Mouse (Mus musculus): Measurements from ENCODE around the gene Tppp3. TPM values are rescaled to one million over a fixed set of nuclear protein-coding genes. Genes with fewer than 3 reads are reported as not detected.
A peak's percentile ranks its signal among the peaks of the same experiment; 100 is the strongest.

Gene Tppp3
- polyA plus RNA-seq, 1 experiment from 2014 or later, result 11.6 TPM

GRCm38 (mm10) chr8:105496439-105497180 lies 25.3 kb upstream of the Tppp3 start, which contains the start of gene Zdhhc1:
Gene Zdhhc1, minus strand, starts transcription at chr8:105496902.
- no peaks in the 10 kb centered on the region for H3K27me3 ChIP-seq (ENCODE audit: control insufficient read depth, insufficient read depth, low read length)
- peak within 1 kb of the TSS; percentile 36 to 56 for H3K27ac ChIP-seq (replicated peaks in 1 of 2; ENCODE audit: control insufficient read depth in 1 of 2, insufficient read depth in 1 of 2, low read depth in 2 of 2, low read length in 2 of 2)
- no peaks in the 10 kb centered on the region for H3K36me3 ChIP-seq (ENCODE audit: control insufficient read depth, insufficient read depth, low read length)
- H3K9ac ChIP-seq (ENCODE audit: low read length), result peak within 1 kb of the TSS; percentile 91
- H3K4me1 ChIP-seq (ENCODE audit: control insufficient read depth in 2 of 2, insufficient read depth in 2 of 2, low read length in 2 of 2), result peaks cover 4 to 13% of the 10 kb centered on the region in 2 experiments
- peak within 1 kb of the TSS; percentile 89 to 91 for H3K4me3 ChIP-seq (ENCODE audit: control insufficient read depth in 1 of 2, insufficient read depth in 1 of 2, low read depth in 1 of 2, low read length in 2 of 2)
- H3K9me3 ChIP-seq (ENCODE audit: control insufficient read depth, low read length), result no peaks in the 10 kb centered on the region
- WGBS, result under 1% methylated on average over 68 of the region's 68 CpGs
- peak; percentile 79 for ATAC-seq (ENCODE audit: insufficient number of reproducible peaks, insufficient read depth, low FRiP score, low read depth)
- H3K4me2 ChIP-seq (ENCODE audit: low read length), result peak within 1 kb of the TSS; percentile 88

GRCm38 (mm10) chr8:105495350-105496302 lies 24.3 kb upstream of the Tppp3 start:
- Histone ChIP-seq H3K4me3 (ENCODE audit: control insufficient read depth in 1 of 2, insufficient read depth in 1 of 2, low read depth in 1 of 2, low read length in 2 of 2) (peak overlapping the region; percentile 89 to 91), H3K27me3 (ENCODE audit: control insufficient read depth, insufficient read depth, low read length) (no peaks in the 10 kb centered on the region), H3K9me3 (ENCODE audit: control insufficient read depth, low read length) (no peaks in the 10 kb centered on the region), H3K27ac (replicated peaks in 1 of 2; ENCODE audit: control insufficient read depth in 1 of 2, insufficient read depth in 1 of 2, low read depth in 2 of 2, low read length in 2 of 2) (peak overlapping the region in 1 of 2 experiments; percentile 14; a peak in 2 of 4 replicates), H3K4me1 (ENCODE audit: control insufficient read depth in 2 of 2, insufficient read depth in 2 of 2, low read length in 2 of 2) (peaks cover 6 to 17% of the 10 kb centered on the region in 2 experiments), H3K4me2 (ENCODE audit: low read length) (peak overlapping the region; percentile 88), H3K9ac (ENCODE audit: low read length) (peak overlapping the region; percentile 91), H3K36me3 (ENCODE audit: control insufficient read depth, insufficient read depth, low read length) (no peaks in the 10 kb centered on the region)
- 45% methylated on average over 17 of the region's 17 CpGs for WGBS
- ATAC-seq (ENCODE audit: insufficient number of reproducible peaks, insufficient read depth, low FRiP score, low read depth), result no peak

- WGBS, result 71% methylated on average over 3 of the region's 3 CpGs
- H3K9me3 ChIP-seq (ENCODE audit: control insufficient read depth, low read length), result no peaks in the 10 kb centered on the region
- no peak overlapping the region for H3K9ac ChIP-seq (ENCODE audit: low read length)
- no peak overlapping the region for H3K4me2 ChIP-seq (ENCODE audit: low read length)
- H3K4me1 ChIP-seq (ENCODE audit: control insufficient read depth in 2 of 2, insufficient read depth in 2 of 2, low read length in 2 of 2), result peaks cover 6 to 25% of the 10 kb centered on the region in 2 experiments
- H3K36me3 ChIP-seq (ENCODE audit: control insufficient read depth, insufficient read depth, low read length), result no peaks in the 10 kb centered on the region
- H3K27me3 ChIP-seq (ENCODE audit: control insufficient read depth, insufficient read depth, low read length), result no peaks in the 10 kb centered on the region
- H3K27ac ChIP-seq (replicated peaks in 1 of 2; ENCODE audit: control insufficient read depth in 1 of 2, insufficient read depth in 1 of 2, low read depth in 2 of 2, low read length in 2 of 2), result no peak overlapping the region; a peak in 1 of 4 replicates
- ATAC-seq (ENCODE audit: insufficient number of reproducible peaks, insufficient read depth, low FRiP score, low read depth), result no peak
- H3K4me3 ChIP-seq (ENCODE audit: control insufficient read depth in 1 of 2, insufficient read depth in 1 of 2, low read depth in 1 of 2, low read length in 2 of 2), result no peak overlapping the region
Observed at GRCm38 (mm10) chr8:105494566-105494965, 23.2 kb upstream of the Tppp3 start.

GRCm38 (mm10) chr8:105493495-105493894 lies 22.2 kb upstream of the Tppp3 start:
- H3K4me1 ChIP-seq (ENCODE audit: control insufficient read depth in 2 of 2, insufficient read depth in 2 of 2, low read length in 2 of 2), result peaks cover 6 to 25% of the 10 kb centered on the region in 2 experiments
- H3K9ac ChIP-seq (ENCODE audit: low read length), result no peak overlapping the region
- no peaks in the 10 kb centered on the region for H3K9me3 ChIP-seq (ENCODE audit: control insufficient read depth, low read length)
- no peak overlapping the region for H3K4me2 ChIP-seq (ENCODE audit: low read length)
- H3K36me3 ChIP-seq (ENCODE audit: control insufficient read depth, insufficient read depth, low read length), result no peaks in the 10 kb centered on the region
- no peaks in the 10 kb centered on the region for H3K27me3 ChIP-seq (ENCODE audit: control insufficient read depth, insufficient read depth, low read length)
- ATAC-seq (ENCODE audit: insufficient number of reproducible peaks, insufficient read depth, low FRiP score, low read depth), result no peak
- 34% methylated on average over 3 of the region's 3 CpGs for WGBS
- H3K4me3 ChIP-seq (ENCODE audit: control insufficient read depth in 1 of 2, insufficient read depth in 1 of 2, low read depth in 1 of 2, low read length in 2 of 2), result no peak overlapping the region
- no peak overlapping the region for H3K27ac ChIP-seq (replicated peaks in 1 of 2; ENCODE audit: control insufficient read depth in 1 of 2, insufficient read depth in 1 of 2, low read depth in 2 of 2, low read length in 2 of 2)

GRCm38 (mm10) chr8:105489281-105489680 lies 18.0 kb upstream of the Tppp3 start:
- no peaks in the 10 kb centered on the region for H3K27me3 ChIP-seq (ENCODE audit: control insufficient read depth, insufficient read depth, low read length)
- WGBS, result 46% methylated on average over 1 of the region's 1 CpGs
- H3K4me1 ChIP-seq (ENCODE audit: control insufficient read depth in 2 of 2, insufficient read depth in 2 of 2, low read length in 2 of 2), result peaks cover 2 to 12% of the 10 kb centered on the region in 2 experiments
- no peaks in the 10 kb centered on the region for H3K9me3 ChIP-seq (ENCODE audit: control insufficient read depth, low read length)
- ATAC-seq (ENCODE audit: insufficient number of reproducible peaks, insufficient read depth, low FRiP score, low read depth), result no peak
- no peak overlapping the region for H3K9ac ChIP-seq (ENCODE audit: low read length)
- no peak overlapping the region for H3K27ac ChIP-seq (replicated peaks in 1 of 2; ENCODE audit: control insufficient read depth in 1 of 2, insufficient read depth in 1 of 2, low read depth in 2 of 2, low read length in 2 of 2)
- no peak overlapping the region for H3K4me3 ChIP-seq (ENCODE audit: control insufficient read depth in 1 of 2, insufficient read depth in 1 of 2, low read depth in 1 of 2, low read length in 2 of 2)
- no peak overlapping the region for H3K4me2 ChIP-seq (ENCODE audit: low read length)
- peaks cover 10% of the 10 kb centered on the region; the same call in 1 of the 2 replicates for H3K36me3 ChIP-seq (ENCODE audit: control insufficient read depth, insufficient read depth, low read length)

- WGBS, result 56% methylated on average over 3 of the region's 3 CpGs
- no peaks in the 10 kb centered on the region for H3K9me3 ChIP-seq (ENCODE audit: control insufficient read depth, low read length)
Observed at GRCm38 (mm10) chr8:105488082-105488481, 16.8 kb upstream of the Tppp3 start.

GRCm38 (mm10) chr8:105484392-105484791 lies 13.1 kb upstream of the Tppp3 start:
- Histone ChIP-seq H3K4me2 (ENCODE audit: low read length) (no peak overlapping the region), H3K9me3 (ENCODE audit: control insufficient read depth, low read length) (no peaks in the 10 kb centered on the region), H3K4me3 (ENCODE audit: control insufficient read depth in 1 of 2, insufficient read depth in 1 of 2, low read depth in 1 of 2, low read length in 2 of 2) (no peak overlapping the region), H3K4me1 (ENCODE audit: control insufficient read depth in 2 of 2, insufficient read depth in 2 of 2, low read length in 2 of 2) (peaks cover 8% of the 10 kb centered on the region in 2 experiments), H3K27ac (replicated peaks in 1 of 2; ENCODE audit: control insufficient read depth in 1 of 2, insufficient read depth in 1 of 2, low read depth in 2 of 2, low read length in 2 of 2) (no peak overlapping the region), H3K27me3 (ENCODE audit: control insufficient read depth, insufficient read depth, low read length) (no peaks in the 10 kb centered on the region), H3K36me3 (ENCODE audit: control insufficient read depth, insufficient read depth, low read length) (peaks cover 16% of the 10 kb centered on the region; the same call in 1 of the 2 replicates), H3K9ac (ENCODE audit: low read length) (no peak overlapping the region)
- ATAC-seq (ENCODE audit: insufficient number of reproducible peaks, insufficient read depth, low FRiP score, low read depth), result no peak
- WGBS, result 39% methylated on average over 2 of the region's 2 CpGs

More at GRCm38 (mm10) chr8:105488082-105488481, 16.8 kb upstream of the Tppp3 start:
- no peak overlapping the region for H3K27ac ChIP-seq (replicated peaks in 1 of 2; ENCODE audit: control insufficient read depth in 1 of 2, insufficient read depth in 1 of 2, low read depth in 2 of 2, low read length in 2 of 2)
- H3K27me3 ChIP-seq (ENCODE audit: control insufficient read depth, insufficient read depth, low read length), result no peaks in the 10 kb centered on the region
- H3K4me3 ChIP-seq (ENCODE audit: control insufficient read depth in 1 of 2, insufficient read depth in 1 of 2, low read depth in 1 of 2, low read length in 2 of 2), result no peak overlapping the region
- H3K4me2 ChIP-seq (ENCODE audit: low read length), result no peak overlapping the region
- no peak overlapping the region for H3K9ac ChIP-seq (ENCODE audit: low read length)
- no peak for ATAC-seq (ENCODE audit: insufficient number of reproducible peaks, insufficient read depth, low FRiP score, low read depth)
- H3K4me1 ChIP-seq (ENCODE audit: control insufficient read depth in 2 of 2, insufficient read depth in 2 of 2, low read length in 2 of 2), result peaks cover 2 to 12% of the 10 kb centered on the region in 2 experiments
- H3K36me3 ChIP-seq (ENCODE audit: control insufficient read depth, insufficient read depth, low read length), result peaks cover 12% of the 10 kb centered on the region; the same call in 1 of the 2 replicates

Measured in heart, embryonic 14.5 days (tissue).